Mouse (Mus musculus): Measurements from ENCODE around the gene Neil3. TPM values are rescaled to one million over a fixed set of nuclear protein-coding genes. Genes with fewer than 3 reads are reported as not detected.

Neil3 gene
- polyA plus RNA-seq, 1 experiment from 2014 or later: 43.0 TPM

Other genes with a start within 250 kb of the Neil3 start
- gene Aga, start 127.3 kb downstream of the Neil3 start, polyA plus RNA-seq (2015; fragmentation: Nextera tagmentation; extraction: Ambion mirVana): 33.2 and 33.7 TPM in 2 replicates